Mouse (Mus musculus): Measurements from ENCODE around the gene Nav3. TPM values are rescaled to one million over a fixed set of nuclear protein-coding genes. Genes with fewer than 3 reads are reported as not detected.

The Nav3 gene
- total RNA-seq, 2 experiments from 2014 or later, result 77.6 to 79.2 TPM

GRCm38 (mm10) chr10:109765650-109766049 is 690.4 kb downstream of the Nav3 start:
- Histone ChIP-seq H3K27ac (no peak overlapping the region), H3K4me3 (no peak overlapping the region)
- TF ChIP-seq CTCF (conservative IDR thresholded peaks at IDR 0.05), result peak; percentile 94
- DNase-seq (ENCODE audit: low spot score in 2 of 2), result peak; percentile 62 to 78

- no peak for DNase-seq (ENCODE audit: low spot score in 2 of 2)
- TF ChIP-seq CTCF (conservative IDR thresholded peaks at IDR 0.05), result no peak
- Histone ChIP-seq H3K27ac (peak overlapping the region; percentile 8; the same call in 1 of the 2 replicates), H3K4me3 (no peak overlapping the region)
These were observed 691.4 kb downstream of the Nav3 start for GRCm38 (mm10) chr10:109764412-109765101.

DNA sequence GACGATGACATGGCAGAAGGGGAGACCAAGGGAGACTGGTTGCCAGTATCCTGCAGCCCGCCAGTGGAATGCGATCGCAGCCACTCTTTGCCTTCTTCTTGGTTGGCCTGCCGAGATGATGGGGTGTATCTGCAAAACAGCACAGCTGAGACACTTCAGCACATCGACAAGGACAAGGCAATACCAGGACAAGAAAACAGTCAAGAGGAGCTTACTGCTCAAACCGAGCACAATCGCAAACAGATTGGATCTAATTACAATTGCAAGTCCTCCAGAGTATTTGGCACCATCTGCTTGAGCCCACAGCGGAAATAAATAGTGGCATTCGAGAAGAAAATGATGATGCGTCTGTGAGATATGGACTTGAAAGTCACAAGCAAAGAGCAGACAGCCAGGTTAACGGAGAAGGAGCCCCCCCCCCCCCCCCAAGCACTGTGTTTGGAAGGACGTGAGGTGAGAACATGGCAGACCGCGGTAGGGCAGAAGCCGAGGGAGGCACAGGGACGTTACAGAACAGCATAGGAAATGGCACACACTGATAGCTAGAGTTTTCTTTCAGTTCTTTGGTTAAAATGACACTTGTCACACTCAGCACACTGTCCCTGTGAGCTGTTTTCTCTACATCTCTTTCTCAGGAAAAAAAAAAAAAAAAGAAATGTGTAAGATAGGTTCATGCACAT is 696.9 kb downstream of the Nav3 start:
- H3K27ac ChIP-seq, result peak overlapping the region; percentile 75
- TF ChIP-seq CTCF (conservative IDR thresholded peaks at IDR 0.05), result no peak
- DNase-seq (ENCODE audit: low spot score in 2 of 2), result peak in 1 of 2 experiments; percentile 60
- H3K4me3 ChIP-seq, result peak overlapping the region; percentile 19; the same call in 1 of the 2 replicates

DNA sequence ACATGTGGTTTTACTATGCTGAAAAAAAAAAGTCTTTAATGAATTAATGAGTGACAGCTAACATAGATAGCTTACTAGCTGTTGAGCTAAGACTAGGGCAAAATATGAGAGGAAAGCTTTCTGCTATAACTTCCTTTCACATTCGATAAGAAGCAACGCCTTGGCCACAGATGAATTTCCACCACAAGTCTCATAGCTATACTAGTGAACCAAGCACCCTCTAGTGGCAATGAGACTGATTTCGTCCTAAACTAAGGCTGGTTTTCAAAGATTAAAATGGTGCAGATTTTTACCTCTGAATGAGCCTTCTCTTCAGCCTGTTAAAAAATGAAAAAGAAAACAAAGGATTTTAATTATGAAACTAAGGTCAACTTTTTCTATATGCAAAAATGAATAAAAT is 709.1 kb downstream of the Nav3 start:
- peak; percentile 18 to 33 for DNase-seq (ENCODE audit: low spot score in 2 of 2)
- peak; percentile 83 for TF ChIP-seq CTCF (conservative IDR thresholded peaks at IDR 0.05)
- H3K27ac ChIP-seq, result no peak overlapping the region

DNA sequence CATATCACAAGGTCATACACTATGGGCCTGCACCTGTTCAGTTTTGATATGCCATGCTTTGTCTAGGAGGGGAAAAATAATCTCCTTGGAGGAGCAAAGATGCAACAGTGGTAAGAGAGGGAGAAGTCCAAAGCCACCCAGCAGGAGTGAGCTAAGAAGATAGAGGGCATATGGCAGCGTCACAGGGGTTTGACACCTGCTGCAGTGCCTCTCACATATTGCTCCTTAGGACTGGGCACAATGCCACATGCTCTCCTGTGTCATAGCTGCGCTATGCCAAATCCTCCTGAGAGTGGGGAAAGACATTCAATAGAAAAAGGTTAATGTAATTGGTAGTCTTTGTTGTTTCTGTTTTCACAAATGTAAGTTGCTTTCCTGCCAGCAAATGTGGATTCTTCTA is 714.3 kb downstream of the Nav3 start:
- H3K27ac ChIP-seq, result peak overlapping the region; percentile 32; the same call in 1 of the 2 replicates
- DNase-seq (ENCODE audit: low spot score in 2 of 2), result no peak
- TF ChIP-seq CTCF (conservative IDR thresholded peaks at IDR 0.05), result no peak

More for the DNA sequence above, 709.1 kb downstream of the Nav3 start:
- no peak overlapping the region for H3K4me3 ChIP-seq

GRCm38 (mm10) chr10:109740326-109740725 is 715.7 kb downstream of the Nav3 start:
- Histone ChIP-seq H3K4me3 (no peak overlapping the region), H3K27ac (no peak overlapping the region)
- no peak for TF ChIP-seq CTCF (conservative IDR thresholded peaks at IDR 0.05)
- DNase-seq (ENCODE audit: low spot score in 2 of 2), result no peak

More for the DNA sequence above, 714.3 kb downstream of the Nav3 start:
- H3K4me3 ChIP-seq, result no peak overlapping the region

DNA sequence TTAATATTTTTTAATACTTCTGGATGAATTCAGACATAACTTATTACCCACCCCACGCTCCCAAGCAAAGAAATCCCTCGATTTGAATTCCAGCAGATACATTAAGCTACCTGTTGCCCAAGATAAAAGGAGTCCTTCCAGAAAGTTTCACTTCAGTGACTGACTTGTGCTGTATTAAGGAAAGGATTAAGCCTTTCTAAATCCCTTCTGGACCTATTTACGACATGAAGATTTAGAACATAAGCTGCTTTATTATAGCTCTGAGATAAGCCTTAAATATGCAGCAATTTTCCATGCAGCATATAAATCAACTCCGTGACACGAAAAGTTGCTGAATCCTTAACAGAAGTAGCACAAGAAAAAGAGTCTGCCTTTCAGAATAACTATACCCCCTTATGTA is 732.4 kb downstream of the Nav3 start:
- DNase-seq (ENCODE audit: low spot score in 2 of 2), result no peak
- TF ChIP-seq CTCF (conservative IDR thresholded peaks at IDR 0.05), result no peak
- Histone ChIP-seq H3K4me3 (no peak overlapping the region), H3K27ac (no peak overlapping the region)

GRCm38 (mm10) chr10:109718808-109719207 is 737.2 kb downstream of the Nav3 start:
- no peak for DNase-seq (ENCODE audit: low spot score in 2 of 2)
- H3K27ac ChIP-seq, result no peak overlapping the region
- no peak overlapping the region for H3K4me3 ChIP-seq
- TF ChIP-seq CTCF (conservative IDR thresholded peaks at IDR 0.05), result no peak

- DNase-seq (ENCODE audit: low spot score in 2 of 2), result no peak
- no peak for TF ChIP-seq CTCF (conservative IDR thresholded peaks at IDR 0.05)
- Histone ChIP-seq H3K27ac (no peak overlapping the region), H3K4me3 (no peak overlapping the region)
These were observed 737.6 kb downstream of the Nav3 start for GRCm38 (mm10) chr10:109718390-109718789.

DNA sequence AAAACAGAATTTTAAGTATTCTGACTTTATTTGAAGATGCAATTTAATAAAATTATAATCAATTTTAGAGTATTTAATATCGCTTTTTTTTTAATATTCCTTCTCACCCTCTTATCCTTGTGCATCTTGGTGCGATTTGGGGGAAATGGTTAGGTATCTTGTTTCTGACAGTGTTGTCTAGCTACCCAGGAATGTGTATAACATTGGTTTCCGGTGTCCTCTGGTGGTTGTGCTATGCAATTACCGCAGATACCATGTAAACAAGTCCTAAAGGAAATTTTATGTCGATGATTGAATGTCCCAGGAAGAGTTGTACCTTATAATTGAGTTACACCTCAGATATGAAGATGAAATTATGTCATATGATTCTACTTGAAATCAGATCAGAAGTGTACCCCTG is 743.0 kb downstream of the Nav3 start:
- DNase-seq (ENCODE audit: low spot score in 2 of 2), result peak; percentile 32 to 58

GRCm38 (mm10) chr10:109699771-109700335 is 756.2 kb downstream of the Nav3 start:
- DNase-seq (ENCODE audit: low spot score in 2 of 2), result peak; percentile 35 to 49
- H3K27ac ChIP-seq, result peak overlapping the region; percentile 89
- TF ChIP-seq CTCF (conservative IDR thresholded peaks at IDR 0.05), result no peak

More for the DNA sequence above, 743.0 kb downstream of the Nav3 start:
- Histone ChIP-seq H3K4me3 (no peak overlapping the region), H3K27ac (peak overlapping the region; percentile 39; the same call in 1 of the 2 replicates)
- TF ChIP-seq CTCF (conservative IDR thresholded peaks at IDR 0.05), result peak; percentile 90

DNA sequence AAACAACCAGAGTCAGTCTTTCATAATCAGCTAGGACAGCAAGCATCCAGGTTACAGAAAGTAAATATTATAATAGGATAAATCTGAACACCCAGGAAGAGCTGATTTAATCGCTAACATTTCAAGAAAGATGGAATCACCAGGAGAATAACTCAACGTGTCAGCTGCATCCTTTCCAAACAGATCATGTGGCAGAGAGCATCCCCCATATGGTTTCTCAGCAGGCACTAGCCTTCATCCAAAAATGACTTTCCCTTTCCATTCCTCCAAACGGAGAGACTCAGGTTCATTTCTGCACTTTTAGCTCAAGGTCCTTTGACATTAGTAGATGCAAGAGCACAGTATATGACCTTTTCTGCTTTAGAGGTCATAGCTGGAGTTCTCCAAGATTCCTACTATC is 765.4 kb downstream of the Nav3 start:
- peak overlapping the region; percentile 8 for H3K27ac ChIP-seq
- no peak overlapping the region for H3K4me3 ChIP-seq
- DNase-seq (ENCODE audit: low spot score in 2 of 2), result peak in 1 of 2 experiments; percentile 48
- TF ChIP-seq CTCF (conservative IDR thresholded peaks at IDR 0.05), result no peak

More at GRCm38 (mm10) chr10:109699771-109700335, 756.2 kb downstream of the Nav3 start:
- no peak overlapping the region for H3K4me3 ChIP-seq

Measured in layer of hippocampus, adult 2 months (tissue).